Mouse (Mus musculus) spleen, adult 12 weeks (tissue): ENCODE measurements around the gene Dhrs7b.

Experiments used
- DNase-seq: peaks from one replicate; pipeline ENCODE4 v3.0.0; 2022; ENCODE audit warnings: low spot score

Gene Dhrs7b

DNA sequence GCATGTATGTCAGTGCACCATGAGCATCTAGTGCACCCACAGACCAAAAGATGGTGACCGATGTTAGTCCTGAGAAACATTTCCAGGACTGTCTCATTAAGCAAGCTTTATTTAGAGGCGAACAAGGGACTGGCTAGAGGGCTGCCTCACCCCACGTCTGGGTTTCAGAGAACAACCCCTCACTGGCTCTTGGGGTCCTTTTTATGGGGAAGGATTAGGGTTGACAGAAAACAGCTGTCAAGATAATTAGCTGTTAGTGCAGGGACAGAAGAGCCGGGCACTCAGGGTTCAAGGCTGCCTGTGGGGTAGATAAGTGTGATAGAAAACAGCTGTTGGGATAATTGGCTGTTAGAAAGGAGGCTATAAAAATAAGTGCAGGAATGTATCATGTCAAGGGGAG lies 65.5 kb downstream of the Dhrs7b start:
- no peak for DNase-seq

DNA sequence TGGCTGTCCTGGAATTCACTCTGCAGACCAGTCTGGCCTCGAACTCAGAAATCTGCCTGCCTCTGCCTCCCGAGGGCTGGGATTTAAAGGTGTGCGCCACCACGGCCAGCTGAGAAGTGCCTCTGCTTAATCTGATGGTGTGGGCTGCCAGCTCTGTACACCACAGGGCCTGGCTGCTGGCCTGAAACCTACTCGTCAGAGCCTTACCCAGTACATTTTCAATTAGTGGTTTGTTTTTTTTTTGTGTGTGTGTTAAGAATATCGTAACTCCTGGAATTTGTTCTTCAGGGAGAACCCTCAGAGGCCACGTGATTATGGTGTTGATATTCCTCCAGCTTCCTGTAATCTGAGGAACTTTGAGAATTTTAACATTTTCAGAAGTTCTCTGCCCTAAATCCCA lies 71.6 kb downstream of the Dhrs7b start:
- no peak for DNase-seq

DNA sequence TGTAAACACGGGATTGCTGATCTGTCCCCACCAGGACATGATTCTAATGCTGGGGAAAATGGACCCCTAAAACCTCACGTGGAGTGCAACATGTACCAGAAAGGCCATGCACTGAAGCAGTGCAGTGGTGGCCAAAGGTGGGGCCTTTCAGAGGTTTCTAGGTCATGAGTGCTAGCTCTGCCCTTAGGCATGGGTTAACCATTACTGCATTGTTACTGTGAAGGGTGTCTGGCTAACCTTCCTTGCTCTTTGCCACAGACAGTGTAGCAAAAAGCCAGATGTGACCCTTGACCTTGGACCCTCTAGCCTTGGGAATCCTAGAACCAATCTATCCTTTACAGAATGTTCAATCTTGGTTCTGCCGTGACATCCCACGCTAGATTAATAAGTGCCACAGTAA lies 72.1 kb downstream of the Dhrs7b start:
- DNase-seq = no peak

DNA sequence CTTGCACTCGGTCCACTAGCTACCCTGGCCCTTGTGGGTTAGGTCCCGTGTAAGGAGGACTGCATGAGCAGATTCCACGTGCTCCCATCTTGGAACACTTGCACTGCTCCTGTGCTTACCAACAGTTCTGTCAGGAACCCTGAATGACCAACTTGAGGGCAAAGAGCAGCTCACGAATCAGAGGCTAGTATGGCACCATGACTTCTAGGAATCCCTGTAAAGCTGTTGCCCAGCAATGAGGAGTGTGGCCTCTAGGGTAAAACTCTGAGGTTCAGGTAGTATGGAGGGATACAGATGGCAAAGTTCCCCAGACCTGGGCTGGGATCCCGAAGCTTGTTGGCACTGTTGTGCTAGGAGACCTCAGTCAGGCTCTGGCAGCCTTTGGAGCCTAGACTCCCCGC lies 73.2 kb downstream of the Dhrs7b start:
- no peak for DNase-seq

DNA sequence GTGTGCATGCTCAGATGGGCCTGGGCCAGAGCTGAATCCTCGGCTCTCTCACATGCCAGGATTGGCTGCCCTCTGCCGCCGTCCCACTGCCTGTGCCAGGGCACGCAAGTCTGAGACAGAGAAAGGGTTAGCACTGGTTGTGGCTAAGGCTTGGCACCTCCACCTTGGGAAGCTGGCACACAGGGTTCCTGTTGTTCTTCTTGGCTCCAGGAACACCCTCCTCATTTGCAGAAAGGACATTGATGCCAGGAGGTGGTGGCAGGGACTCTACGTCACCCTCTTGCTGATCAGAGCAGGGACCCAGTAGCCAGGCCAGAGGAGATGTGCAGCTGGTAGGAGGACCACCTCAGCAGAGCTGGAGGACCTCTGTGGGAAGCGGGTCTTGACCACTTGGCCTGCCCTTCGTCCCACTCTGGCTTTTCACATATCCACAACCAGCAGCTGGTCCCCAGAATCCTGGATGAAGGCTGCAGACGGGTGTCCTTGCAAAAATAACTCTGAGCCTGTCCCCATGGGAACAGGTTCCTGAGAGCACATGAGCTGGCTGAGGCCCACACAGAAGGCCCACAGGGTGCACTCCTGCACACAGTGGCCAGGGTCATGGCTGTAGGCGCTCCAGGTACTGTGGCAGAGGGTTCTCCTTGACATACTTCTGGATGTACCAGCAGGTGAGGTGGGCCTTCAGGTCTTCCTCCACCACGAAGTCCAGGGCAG lies 75.1 kb downstream of the Dhrs7b start:
- no peak for DNase-seq

DNA sequence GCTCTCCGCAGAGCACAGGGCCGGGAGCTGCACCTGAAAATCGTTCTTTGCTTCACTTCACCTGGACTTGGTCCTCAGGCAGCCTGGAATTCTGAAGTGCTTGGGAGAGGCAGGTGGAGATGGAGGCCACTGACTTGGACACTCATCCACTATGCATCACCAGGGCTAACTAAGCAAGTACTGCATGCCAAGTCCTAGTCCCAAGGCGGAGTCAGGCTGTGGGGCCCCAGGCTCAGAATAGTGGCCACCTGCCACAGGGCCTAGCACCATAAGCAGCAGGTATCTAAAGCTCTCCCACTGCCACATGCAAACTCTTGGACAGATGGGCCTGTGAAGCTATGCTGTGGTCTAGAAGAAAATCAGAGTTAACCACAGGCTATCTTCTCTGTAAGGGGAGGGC lies 76.0 kb downstream of the Dhrs7b start:
- DNase-seq = no peak

DNA sequence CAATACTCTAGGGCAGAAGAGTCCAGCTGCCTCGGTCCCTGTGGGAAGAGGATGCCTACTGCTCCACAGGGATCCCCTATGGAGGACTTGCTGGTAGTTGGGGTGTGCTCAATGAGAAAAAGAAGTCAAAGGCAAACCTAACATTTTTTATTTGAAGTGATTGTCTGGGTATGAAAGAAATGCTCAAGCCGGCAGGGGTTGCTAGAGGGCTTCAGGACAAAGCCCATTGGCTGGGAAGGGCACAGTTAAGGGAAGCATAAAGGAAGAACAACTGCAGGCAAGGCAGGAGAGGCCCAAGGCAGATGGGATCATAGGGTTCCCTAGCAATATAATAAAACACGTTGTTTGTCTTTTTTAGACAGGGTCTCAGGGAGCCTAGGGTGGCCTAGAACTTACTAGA lies 77.6 kb downstream of the Dhrs7b start:
- DNase-seq = no peak

DNA sequence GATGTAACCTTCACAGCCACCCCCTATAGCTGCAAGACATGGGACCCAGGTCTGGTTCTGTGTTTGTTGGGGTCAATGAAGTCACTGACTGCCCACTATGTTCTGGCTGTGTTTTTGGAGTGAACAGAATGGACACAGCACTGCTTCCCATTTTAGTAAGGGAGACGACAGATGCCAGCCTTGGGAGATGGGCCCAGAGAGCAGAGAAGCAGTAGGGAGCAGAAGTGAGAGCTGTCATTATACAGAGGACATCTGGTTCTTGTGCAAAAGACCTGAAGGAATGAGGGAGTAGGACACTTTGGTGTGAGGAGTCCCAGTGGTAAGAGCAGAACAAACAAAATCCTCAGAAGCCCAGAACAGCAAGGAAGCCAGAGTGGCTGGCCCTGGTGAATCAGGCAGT lies 79.2 kb downstream of the Dhrs7b start:
- no peak for DNase-seq
